Mouse (Mus musculus): Measurements from ENCODE around the gene Top2b. TPM values are rescaled to one million over a fixed set of nuclear protein-coding genes. Genes with fewer than 3 reads are reported as not detected.

Top2b gene
- polyA plus RNA-seq, 1 experiment from 2014 or later: 24.0 TPM

DNA sequence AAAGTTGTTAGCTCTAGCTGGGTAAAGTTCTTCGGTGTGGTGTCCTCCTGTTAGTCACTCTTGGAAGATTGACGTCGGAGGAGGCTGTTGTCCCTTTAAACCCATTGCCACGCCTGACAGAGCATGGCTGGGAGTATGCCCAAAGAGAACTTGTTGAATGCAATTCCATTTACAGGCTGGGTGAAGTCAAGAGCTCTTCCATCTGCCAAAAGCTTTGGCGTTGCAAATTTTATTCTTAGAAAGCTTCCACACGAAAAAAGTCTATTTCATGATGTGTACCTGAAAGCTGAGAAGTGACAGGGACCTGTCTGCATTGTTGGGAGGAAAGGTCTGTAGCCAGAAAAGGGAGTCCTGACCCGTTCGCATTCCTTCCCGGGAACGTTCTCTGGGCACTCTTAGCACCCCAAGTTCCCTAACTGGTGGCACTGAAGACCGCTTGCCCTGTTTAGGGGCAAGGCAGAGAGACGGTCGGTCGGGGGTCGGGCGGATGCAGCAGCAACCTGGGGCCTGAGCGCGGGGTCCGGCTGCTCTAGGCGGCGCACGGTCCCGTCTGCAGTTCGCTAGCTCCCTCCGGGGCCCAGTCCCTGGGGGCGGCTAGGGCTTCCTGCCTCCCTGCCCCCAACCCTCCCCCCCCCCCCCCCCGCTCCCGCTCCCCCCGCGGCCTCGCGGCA, 683 bp upstream of the Top2b start:
- peak overlapping the region; percentile 93 for H3K4me3 ChIP-seq
- no peaks in the 10 kb centered on the region for H3K9me3 ChIP-seq
- peak; percentile 60 for ATAC-seq (ENCODE audit: extremely low read depth, insufficient number of reproducible peaks, low FRiP score, low TSS enrichment)
- H3K4me2 ChIP-seq: peak overlapping the region; percentile 87
- peak overlapping the region; percentile 99 for H3K27ac ChIP-seq (replicated peaks)
- WGBS: under 1% methylated on average over 29 of the region's 32 CpGs
- peak overlapping the region; percentile 89 for H3K9ac ChIP-seq
- H3K36me3 ChIP-seq: no peaks in the 10 kb centered on the region
- peaks cover 28% of the 10 kb centered on the region for H3K4me1 ChIP-seq
- no peaks in the 10 kb centered on the region for H3K27me3 ChIP-seq (replicated peaks)

DNA sequence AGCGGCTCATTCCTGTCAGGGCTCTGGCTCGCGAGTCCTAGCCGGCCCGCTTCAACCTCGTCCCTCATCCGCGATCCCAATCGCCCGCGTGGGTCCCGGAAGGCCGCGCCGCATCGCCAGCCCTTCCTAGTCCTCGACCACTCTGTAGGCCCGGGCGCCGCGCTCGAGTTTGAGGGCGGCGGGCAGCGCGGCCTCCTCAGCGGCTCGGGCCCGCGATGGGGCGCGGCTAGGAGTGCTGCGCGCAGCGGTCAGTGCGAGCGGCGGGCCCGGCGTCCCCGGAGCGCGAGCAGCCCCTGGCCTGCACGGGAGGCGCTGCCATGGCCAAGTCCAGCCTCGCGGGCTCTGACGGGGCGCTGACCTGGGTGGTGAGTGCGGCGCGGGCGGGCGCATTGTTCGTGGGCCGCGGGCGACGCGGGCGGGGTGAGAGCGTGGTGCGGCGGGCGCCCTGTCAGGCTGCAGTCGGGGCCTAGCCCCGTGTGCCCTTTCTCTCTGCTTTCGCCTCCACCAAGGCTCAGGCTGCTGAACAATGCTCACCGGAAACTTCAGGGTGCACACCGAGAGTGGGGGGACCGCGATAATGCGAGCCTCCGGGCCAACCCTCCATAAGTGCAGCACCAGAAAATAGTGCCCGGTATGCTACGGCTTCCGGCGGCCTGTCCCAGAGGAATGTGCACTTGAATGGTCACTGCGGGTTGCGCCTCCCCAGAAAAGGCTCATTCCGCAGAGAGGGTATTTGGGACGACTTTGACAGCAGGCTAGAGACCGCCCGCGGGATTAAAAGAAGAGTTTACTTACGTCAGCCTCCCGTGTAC, 589 bp downstream of the Top2b start:
- peak overlapping the region; percentile 87 for H3K4me2 ChIP-seq
- H3K4me1 ChIP-seq: peaks cover 33% of the 10 kb centered on the region
- peak overlapping the region; percentile 93 for H3K4me3 ChIP-seq
- under 1% methylated on average over 87 of the region's 87 CpGs for WGBS
- H3K9me3 ChIP-seq: no peaks in the 10 kb centered on the region
- H3K27ac ChIP-seq (replicated peaks): peak overlapping the region; percentile 99
- peaks cover 3% of the 10 kb centered on the region for H3K36me3 ChIP-seq
- H3K27me3 ChIP-seq (replicated peaks): no peaks in the 10 kb centered on the region
- ATAC-seq (ENCODE audit: extremely low read depth, insufficient number of reproducible peaks, low FRiP score, low TSS enrichment): peak; percentile 56
- H3K9ac ChIP-seq: peak overlapping the region; percentile 99

DNA sequence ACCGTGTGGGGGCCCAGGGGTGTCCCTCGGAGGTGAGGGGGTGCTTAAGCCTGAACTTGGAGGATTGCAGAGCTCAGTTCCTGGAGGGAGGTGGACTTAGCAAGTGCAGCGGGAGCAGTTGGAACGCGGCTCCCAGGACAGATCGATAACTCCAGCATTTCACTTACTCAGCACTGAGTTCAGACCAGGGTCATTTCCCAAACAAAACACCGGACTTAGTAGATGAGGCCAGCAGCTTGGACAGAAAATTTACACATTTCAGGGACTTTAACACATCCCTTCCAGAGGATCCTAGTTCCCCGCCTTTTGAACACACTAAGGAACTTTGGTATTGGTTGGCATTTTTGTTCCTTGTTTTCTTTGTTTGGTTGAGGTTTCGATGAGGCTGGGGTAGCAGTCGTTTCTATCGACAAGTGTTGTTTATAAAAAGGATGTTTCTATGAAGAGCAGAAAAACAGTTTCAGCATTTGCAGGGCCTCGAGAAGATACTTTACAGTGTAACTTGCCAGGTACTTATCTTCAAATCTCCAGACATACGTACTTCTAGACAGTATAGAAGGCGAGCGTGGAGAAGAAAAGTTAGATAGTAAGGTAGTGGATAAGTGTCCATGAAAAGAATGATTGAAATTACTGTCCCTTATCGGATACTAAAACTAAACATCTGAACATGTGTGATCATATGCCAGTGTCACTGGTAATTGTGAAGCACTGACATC, 1.4 kb downstream of the Top2b start:
- ATAC-seq (ENCODE audit: extremely low read depth, insufficient number of reproducible peaks, low FRiP score, low TSS enrichment): no peak
- WGBS: 6% methylated on average over 16 of the region's 16 CpGs
- H3K27me3 ChIP-seq (replicated peaks): no peaks in the 10 kb centered on the region
- H3K4me1 ChIP-seq: peaks cover 33% of the 10 kb centered on the region
- H3K9ac ChIP-seq: peak overlapping the region; percentile 99
- peaks cover 10% of the 10 kb centered on the region for H3K36me3 ChIP-seq
- peak overlapping the region; percentile 99 for H3K27ac ChIP-seq (replicated peaks)
- peak overlapping the region; percentile 87 for H3K4me2 ChIP-seq
- no peaks in the 10 kb centered on the region for H3K9me3 ChIP-seq
- peak overlapping the region; percentile 93 for H3K4me3 ChIP-seq

DNA sequence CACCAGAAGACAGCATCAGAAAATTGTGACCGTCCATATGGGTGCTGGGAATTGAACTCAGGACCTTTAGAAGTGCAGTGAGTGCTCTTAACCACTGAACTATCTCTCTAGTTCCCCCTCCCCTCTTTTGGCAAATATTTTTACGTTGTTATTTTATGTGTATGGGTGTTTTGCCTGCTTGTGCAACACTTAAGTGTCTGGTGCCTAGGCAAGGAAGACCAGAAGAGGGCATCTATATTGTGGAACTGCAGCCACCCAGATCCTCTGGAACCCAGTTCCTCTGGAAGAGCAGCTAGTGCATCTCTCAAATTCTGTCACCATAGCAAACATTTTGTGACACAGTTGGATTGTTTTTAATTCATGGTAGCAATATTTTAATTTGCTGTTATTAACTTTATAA, 2.0 kb downstream of the Top2b start:
- H3K4me2 ChIP-seq: peak overlapping the region; percentile 87
- WGBS: 47% methylated on average over 2 of the region's 2 CpGs
- H3K4me3 ChIP-seq: peak overlapping the region; percentile 93
- H3K9ac ChIP-seq: peak overlapping the region; percentile 99
- no peak overlapping the region for H3K27ac ChIP-seq (replicated peaks)
- no peaks in the 10 kb centered on the region for H3K9me3 ChIP-seq
- ATAC-seq (ENCODE audit: extremely low read depth, insufficient number of reproducible peaks, low FRiP score, low TSS enrichment): no peak
- H3K27me3 ChIP-seq (replicated peaks): no peaks in the 10 kb centered on the region
- peaks cover 11% of the 10 kb centered on the region for H3K36me3 ChIP-seq
- H3K4me1 ChIP-seq: peaks cover 37% of the 10 kb centered on the region

DNA sequence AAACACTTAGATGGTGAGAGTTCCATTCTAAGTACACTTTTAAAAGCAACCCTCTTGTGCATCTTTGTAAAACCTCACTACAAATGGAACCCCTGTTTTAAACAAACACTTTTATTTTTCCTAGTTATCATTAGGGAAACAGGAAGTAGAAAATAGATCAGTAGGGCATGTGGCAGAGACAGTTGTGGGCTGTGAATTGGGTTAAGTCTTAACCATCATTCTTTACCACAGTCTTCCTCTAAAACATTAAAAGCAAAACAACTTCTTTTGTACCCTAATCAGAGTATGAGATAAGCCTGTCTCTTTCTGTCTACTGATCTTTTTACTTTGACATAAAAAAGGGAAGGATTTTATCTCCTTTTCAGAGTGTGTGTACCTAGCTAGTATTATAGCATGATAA, 7.8 kb downstream of the Top2b start:
- no peak overlapping the region for H3K27ac ChIP-seq (replicated peaks)
- no peak overlapping the region for H3K4me2 ChIP-seq
- no peaks in the 10 kb centered on the region for H3K27me3 ChIP-seq (replicated peaks)
- no peak overlapping the region for H3K9ac ChIP-seq
- peaks cover 31% of the 10 kb centered on the region for H3K4me1 ChIP-seq
- H3K4me3 ChIP-seq: no peak overlapping the region
- no peaks in the 10 kb centered on the region for H3K9me3 ChIP-seq
- peaks cover 11% of the 10 kb centered on the region for H3K36me3 ChIP-seq
- no peak for ATAC-seq (ENCODE audit: extremely low read depth, insufficient number of reproducible peaks, low FRiP score, low TSS enrichment)

DNA sequence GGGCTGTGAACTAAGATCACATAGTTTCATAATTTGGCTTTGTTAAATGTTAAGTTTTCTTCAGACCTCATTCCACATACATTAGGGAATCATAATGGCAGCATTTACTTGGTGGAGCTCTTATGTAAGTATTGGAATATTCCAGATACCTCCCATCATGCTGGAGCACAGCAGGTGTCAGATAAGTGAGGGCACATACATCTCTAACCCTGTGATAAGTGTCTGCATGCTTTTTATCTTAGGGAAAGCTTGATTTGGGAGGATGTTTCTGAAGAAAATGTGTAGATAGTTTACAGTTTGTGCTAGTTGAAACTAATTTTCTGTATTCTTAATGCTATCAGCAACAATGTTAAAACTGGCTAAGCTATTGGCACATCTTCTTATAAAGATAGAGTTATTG, 8.2 kb downstream of the Top2b start:
- H3K36me3 ChIP-seq: peaks cover 11% of the 10 kb centered on the region
- H3K9me3 ChIP-seq: no peaks in the 10 kb centered on the region
- no peaks in the 10 kb centered on the region for H3K27me3 ChIP-seq (replicated peaks)
- no peak for ATAC-seq (ENCODE audit: extremely low read depth, insufficient number of reproducible peaks, low FRiP score, low TSS enrichment)
- H3K4me3 ChIP-seq: no peak overlapping the region
- no peak overlapping the region for H3K9ac ChIP-seq
- H3K27ac ChIP-seq (replicated peaks): no peak overlapping the region
- H3K4me1 ChIP-seq: peaks cover 28% of the 10 kb centered on the region
- H3K4me2 ChIP-seq: no peak overlapping the region

DNA sequence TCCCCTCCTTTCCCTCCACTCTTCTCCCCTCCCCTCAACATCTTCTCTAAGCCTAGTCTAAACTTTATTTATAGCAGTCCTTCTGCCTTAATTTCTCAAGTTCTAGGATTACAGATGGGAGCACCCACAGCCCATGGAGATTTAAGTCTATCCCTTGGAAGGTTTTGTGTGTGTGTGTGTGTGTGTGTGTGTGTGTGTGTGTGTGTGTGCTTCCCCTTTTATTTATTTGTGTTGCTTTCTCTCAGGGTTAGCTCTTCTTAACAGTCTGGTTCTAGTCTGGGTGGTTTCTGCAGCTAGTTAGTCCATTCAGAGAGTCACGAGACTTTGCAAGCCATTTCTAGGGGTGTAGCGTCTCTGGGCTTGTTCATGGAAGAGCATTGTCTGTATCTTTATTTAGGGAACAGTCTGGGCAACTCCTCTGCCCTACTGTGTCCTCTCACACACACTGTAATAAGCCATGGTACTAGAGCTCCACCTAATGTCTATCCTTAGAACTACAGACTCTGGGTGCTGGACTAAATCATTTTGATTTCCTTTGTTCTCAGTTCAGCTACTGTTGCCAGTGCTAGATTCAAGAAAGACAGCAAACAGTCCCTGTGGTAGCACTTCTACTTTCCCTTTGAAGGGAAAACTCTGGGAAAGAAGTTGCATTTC, 15.1 kb downstream of the Top2b start:
- ATAC-seq (ENCODE audit: extremely low read depth, insufficient number of reproducible peaks, low FRiP score, low TSS enrichment): no peak; the same call in 1 of the 2 replicates
- Histone ChIP-seq H3K9me3 (no peaks in the 10 kb centered on the region), H3K4me3 (no peak overlapping the region), H3K27ac (replicated peaks) (0 out of 2 replicates have a peak overlapping the region, but pooled peaks have one; percentile 39), H3K4me1 (peaks cover 16% of the 10 kb centered on the region), H3K4me2 (peak overlapping the region; percentile 20; the same call in 1 of the 2 replicates), H3K27me3 (replicated peaks) (no peaks in the 10 kb centered on the region), H3K36me3 (peaks cover 4% of the 10 kb centered on the region), H3K9ac (peak overlapping the region; percentile 61)
- 3% methylated on average over 2 of the region's 2 CpGs for WGBS

DNA sequence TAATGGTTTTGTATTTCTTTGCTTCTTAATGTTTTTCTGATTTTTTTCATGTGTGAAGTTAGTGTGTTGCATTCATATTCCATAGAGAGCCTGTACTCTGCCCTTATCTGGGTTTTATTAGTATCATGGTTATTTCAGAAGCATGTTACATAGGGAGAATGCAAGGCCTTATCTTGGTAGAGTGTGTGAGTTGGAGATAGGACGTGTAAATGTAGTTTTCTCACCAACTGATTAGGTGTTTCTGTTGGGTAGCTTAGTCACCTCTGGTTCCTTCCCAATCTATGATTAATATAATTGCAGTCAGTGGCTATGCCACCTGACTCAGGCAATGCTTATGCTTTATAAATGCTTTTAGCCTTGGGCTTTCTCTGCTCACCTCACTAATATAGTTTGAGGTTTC, 19.8 kb downstream of the Top2b start:
- Histone ChIP-seq H3K4me1 (peaks cover 11% of the 10 kb centered on the region), H3K27ac (replicated peaks) (no peak overlapping the region), H3K4me2 (no peak overlapping the region), H3K9me3 (no peaks in the 10 kb centered on the region), H3K9ac (no peak overlapping the region), H3K4me3 (no peak overlapping the region), H3K36me3 (peaks cover 12% of the 10 kb centered on the region), H3K27me3 (replicated peaks) (no peaks in the 10 kb centered on the region)
- no peak for ATAC-seq (ENCODE audit: extremely low read depth, insufficient number of reproducible peaks, low FRiP score, low TSS enrichment)
- WGBS: 18% methylated on average over 1 of the region's 1 CpGs

DNA sequence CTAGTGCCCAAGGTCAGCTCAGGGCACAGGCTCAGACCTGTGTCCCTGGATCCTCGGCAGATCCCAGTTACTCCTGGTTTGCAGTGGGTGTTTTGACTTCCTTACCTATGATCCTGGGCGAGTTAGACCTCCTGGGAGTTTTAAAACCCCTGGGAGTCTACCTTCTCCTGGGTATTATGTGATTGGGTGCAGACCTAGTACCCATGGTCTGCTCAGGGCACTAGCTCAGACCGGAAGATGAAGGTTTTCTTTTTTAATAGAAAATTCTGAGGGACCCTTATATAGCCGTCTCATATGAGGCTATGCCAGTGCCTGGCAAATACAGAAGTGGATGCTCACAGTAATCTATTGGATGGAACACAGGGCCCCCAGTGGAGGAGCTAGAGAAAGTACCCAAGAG, 40.2 kb downstream of the Top2b start:
- H3K9ac ChIP-seq: no peak overlapping the region
- H3K27me3 ChIP-seq (replicated peaks): no peaks in the 10 kb centered on the region
- 0 out of 2 replicates have a peak, but pooled peaks cover 4% of the 10 kb centered on the region for H3K9me3 ChIP-seq
- peaks cover 63% of the 10 kb centered on the region for H3K36me3 ChIP-seq
- WGBS: 93% methylated on average over 4 of the region's 4 CpGs
- no peak overlapping the region for H3K27ac ChIP-seq (replicated peaks)
- no peak for ATAC-seq (ENCODE audit: extremely low read depth, insufficient number of reproducible peaks, low FRiP score, low TSS enrichment)
- H3K4me2 ChIP-seq: no peak overlapping the region
- no peaks in the 10 kb centered on the region for H3K4me1 ChIP-seq
- H3K4me3 ChIP-seq: no peak overlapping the region

DNA sequence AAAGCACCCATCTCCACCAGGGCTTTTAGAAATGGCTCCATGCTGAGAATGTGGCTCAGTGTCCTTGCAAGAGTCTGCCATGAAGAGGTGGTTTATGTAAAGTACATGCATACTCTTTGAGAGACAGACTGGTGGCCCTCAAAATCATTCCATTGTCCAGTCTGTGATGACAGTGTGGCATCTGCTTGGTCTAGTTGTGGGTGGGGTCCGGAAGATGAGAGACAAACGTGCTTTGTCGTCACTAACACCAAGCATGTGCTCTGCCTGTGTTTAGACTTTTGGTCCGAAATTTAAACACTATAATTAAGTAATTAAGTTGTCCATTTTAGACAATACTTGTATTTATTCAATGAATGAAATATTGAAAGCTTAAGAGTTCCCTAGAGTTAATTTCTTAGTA, 49.2 kb downstream of the Top2b start:
- peaks cover 59% of the 10 kb centered on the region for H3K36me3 ChIP-seq
- H3K4me2 ChIP-seq: no peak overlapping the region
- H3K4me1 ChIP-seq: no peaks in the 10 kb centered on the region
- no peak overlapping the region for H3K4me3 ChIP-seq
- no peak overlapping the region for H3K27ac ChIP-seq (replicated peaks)
- no peak for ATAC-seq (ENCODE audit: extremely low read depth, insufficient number of reproducible peaks, low FRiP score, low TSS enrichment)
- H3K27me3 ChIP-seq (replicated peaks): no peaks in the 10 kb centered on the region
- H3K9me3 ChIP-seq: no peaks in the 10 kb centered on the region
- no peak overlapping the region for H3K9ac ChIP-seq
- 84% methylated on average over 4 of the region's 4 CpGs for WGBS

DNA sequence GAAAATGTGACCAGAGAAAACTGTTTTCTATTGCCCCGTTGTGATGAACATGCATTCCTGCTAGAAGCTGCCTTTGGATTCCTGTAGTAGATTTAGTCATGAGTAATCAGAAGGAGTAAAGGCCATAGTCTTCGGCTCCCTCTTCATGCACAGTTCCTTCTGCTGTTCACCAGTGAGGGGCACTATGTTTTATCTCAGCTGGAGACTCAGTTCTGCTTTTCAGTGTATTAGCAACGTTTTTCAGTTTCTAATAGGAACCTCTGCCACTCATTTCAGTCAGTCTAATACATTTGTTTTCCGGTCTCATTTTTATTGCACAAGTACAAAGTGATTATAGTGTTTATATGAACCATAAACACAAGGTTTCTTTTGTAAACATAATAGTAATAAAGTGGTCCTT, 62.6 kb downstream of the Top2b start:
- H3K9ac ChIP-seq: no peak overlapping the region
- H3K9me3 ChIP-seq: no peaks in the 10 kb centered on the region
- peaks cover 8% of the 10 kb centered on the region for H3K4me1 ChIP-seq
- WGBS: 81% methylated on average over 4 of the region's 4 CpGs
- no peaks in the 10 kb centered on the region for H3K27me3 ChIP-seq (replicated peaks)
- H3K4me3 ChIP-seq: no peak overlapping the region
- peaks cover 67% of the 10 kb centered on the region for H3K36me3 ChIP-seq
- H3K27ac ChIP-seq (replicated peaks): no peak overlapping the region
- no peak overlapping the region for H3K4me2 ChIP-seq
- ATAC-seq (ENCODE audit: extremely low read depth, insufficient number of reproducible peaks, low FRiP score, low TSS enrichment): no peak
